Mouse (Mus musculus) heart, adult 2 months (tissue): ENCODE results near the gene Nfe2l2.

Experiments
- CTCF ChIP-seq: fragments of 200-600 bp; IDR thresholded peaks from 2 replicates; pipeline ENCODE4 v1.8.1; 2022; ENCODE audit warnings: antibody characterized with exemption, mild to moderate bottlenecking, moderate library complexity
- EP300 ChIP-seq: fragments of 200-500 bp; IDR thresholded peaks from 2 replicates; pipeline ENCODE4 v1.6.1; 2011; ENCODE audit warnings: low read depth, low read length, control low read depth; ENCODE audit not compliant: insufficient read depth
- POLR2A ChIP-seq: fragments of 200-500 bp; IDR thresholded peaks from 2 replicates; pipeline ENCODE4 v1.6.1; 2011; ENCODE audit warnings: mild to moderate bottlenecking, low read depth, low read length, control low read depth; ENCODE audit not compliant: insufficient read depth

DNA sequence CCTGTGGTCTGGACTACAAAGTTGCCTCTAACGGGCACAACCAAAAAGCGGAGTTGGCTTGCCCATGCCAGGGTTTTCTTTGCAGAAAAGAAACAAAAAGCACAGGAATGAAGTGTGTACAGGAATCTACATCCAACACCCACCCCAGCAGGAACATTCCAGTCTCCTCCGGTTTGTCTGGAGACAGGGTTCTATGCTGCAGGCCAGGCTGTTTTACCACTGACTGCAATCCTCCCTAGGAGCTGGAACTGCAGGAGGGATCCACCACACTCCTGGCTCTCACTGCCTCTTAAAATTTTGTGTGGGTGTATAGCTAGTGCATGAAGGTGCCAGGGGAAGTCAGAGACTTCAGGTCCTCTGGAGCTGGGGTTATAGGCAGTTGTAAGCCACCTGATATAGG is 5.6 kb downstream of the Nfe2l2 start:
- no peak for TF ChIP-seq CTCF
- no peak for TF ChIP-seq POLR2A
- TF ChIP-seq EP300, result no peak
